Mouse (Mus musculus) thymus, postnatal 36 days (tissue): ENCODE results near the gene Vmo1.

Source experiments
- DNase-seq, 2 experiments: peaks; one replicate each; pipeline ENCODE4 v3.0.0; 2022; ENCODE audit warnings: mixed read lengths in 2 of 2

Vmo1 gene

GRCm38 (mm10) chr11:70467902-70468619, 46.4 kb downstream of the Vmo1 start:
- DNase-seq, result no peak

GRCm38 (mm10) chr11:70465824-70466223, 48.6 kb downstream of the Vmo1 start:
- DNase-seq, result no peak

- DNase-seq, result no peak
Observed at GRCm38 (mm10) chr11:70465211-70465610, 49.2 kb downstream of the Vmo1 start.

- DNase-seq, result no peak
Observed at GRCm38 (mm10) chr11:70463970-70464369, 50.4 kb downstream of the Vmo1 start.
